Mouse (Mus musculus) hindbrain, embryonic 13.5 days (tissue): ENCODE data around the gene Ptges3. TPM values are rescaled to one million over a fixed set of nuclear protein-coding genes. Genes with fewer than 3 reads are reported as not detected.
A peak's percentile ranks its signal among the peaks of the same experiment; 100 is the strongest.

Source experiments
- ATAC-seq: fragments of 200-750 bp; cut with Nextera tagmentation; 2 replicates; pipeline ENCODE4 v1.8.0; 2017; ENCODE audit warnings: moderate TSS enrichment; ENCODE audit not compliant: low FRiP score
- H3K27ac ChIP-seq: fragments of 300-500 bp; sonication (generic); 2 replicates; pipeline ENCODE4 v1.5.1; 2015; ENCODE audit warnings: inconsistent platforms, mild to moderate bottlenecking, moderate library complexity
- H3K27me3 ChIP-seq: fragments of 300-500 bp; sonication (generic); 2 replicates; pipeline ENCODE4 v1.6.1; 2015; ENCODE audit warnings: mild to moderate bottlenecking, inconsistent platforms
- H3K36me3 ChIP-seq: fragments of 300-500 bp; sonication (generic); 2 replicates; pipeline ENCODE4 v1.6.1; 2015; ENCODE audit warnings: mild to moderate bottlenecking, inconsistent platforms
- H3K4me1 ChIP-seq: fragments of 300-500 bp; sonication (generic); replicated peaks from 2 replicates; pipeline ENCODE4 v1.6.1; 2015; ENCODE audit warnings: inconsistent platforms
- H3K4me2 ChIP-seq: fragments of 300-500 bp; sonication (generic); 2 replicates; pipeline ENCODE4 v1.6.1; 2015; ENCODE audit warnings: inconsistent platforms, mild to moderate bottlenecking, moderate library complexity
- H3K4me3 ChIP-seq: fragments of 300-500 bp; sonication (generic); 2 replicates; pipeline ENCODE4 v1.5.1; 2015; ENCODE audit warnings: mild to moderate bottlenecking, inconsistent platforms
- H3K9ac ChIP-seq: fragments of 300-500 bp; sonication (generic); 2 replicates; pipeline ENCODE4 v1.6.1; 2015; ENCODE audit warnings: mild to moderate bottlenecking, inconsistent platforms
- H3K9me3 ChIP-seq: fragments of 300-500 bp; sonication (generic); 2 replicates; pipeline ENCODE4 v1.6.1; 2016; ENCODE audit warnings: inconsistent platforms
- WGBS: fragments of 180-500 bp; shearing (Covaris S2); methylation state at CpG from one replicate; pipeline ENCODE4 v1.1.7; 2015; 5-methylcytosine and 5-hydroxymethylcytosine counted together
- polyA plus RNA-seq: library from polyadenylated mRNA; unstranded; fragments of >200 nt; fragmentation: Nextera tagmentation; extraction: Ambion mirVana; gene quantifications from 2 replicates; pipeline ENCODE4 v1.2.1, GENCODE M21; 2015

Gene Ptges3
- 440 and 454 TPM in 2 replicates for polyA plus RNA-seq

- Histone ChIP-seq H3K27ac (peak within 1 kb of the TSS; percentile 99), H3K9me3 (no peaks in the 10 kb centered on the region), H3K4me2 (peak within 1 kb of the TSS; percentile 86), H3K4me1 (peaks cover 27% of the 10 kb centered on the region), H3K4me3 (peak within 1 kb of the TSS; percentile 89), H3K27me3 (no peaks in the 10 kb centered on the region), H3K9ac (peak within 1 kb of the TSS; percentile 92), H3K36me3 (peaks cover 3% of the 10 kb centered on the region)
- ATAC-seq, result peak; percentile 93
- WGBS, result under 1% methylated on average over 56 of the region's 72 CpGs
Measured at GRCm38 (mm10) chr10:128058601-128059151, at the start of gene Ptges3. Ptges3 (plus strand) TSS chr10:128058954.

- no peak overlapping the region for H3K9ac ChIP-seq
- H3K4me3 ChIP-seq, result no peak overlapping the region
- ATAC-seq, result no peak
- H3K9me3 ChIP-seq, result no peaks in the 10 kb centered on the region
- WGBS, result 88% methylated on average over 5 of the region's 5 CpGs
- no peak overlapping the region for H3K27ac ChIP-seq
- H3K27me3 ChIP-seq, result no peaks in the 10 kb centered on the region
- no peaks in the 10 kb centered on the region for H3K4me1 ChIP-seq
- no peaks in the 10 kb centered on the region for H3K36me3 ChIP-seq
- no peak overlapping the region for H3K4me2 ChIP-seq
Measured at GRCm38 (mm10) chr10:128009735-128010134, 49.0 kb upstream of the Ptges3 start.

DNA sequence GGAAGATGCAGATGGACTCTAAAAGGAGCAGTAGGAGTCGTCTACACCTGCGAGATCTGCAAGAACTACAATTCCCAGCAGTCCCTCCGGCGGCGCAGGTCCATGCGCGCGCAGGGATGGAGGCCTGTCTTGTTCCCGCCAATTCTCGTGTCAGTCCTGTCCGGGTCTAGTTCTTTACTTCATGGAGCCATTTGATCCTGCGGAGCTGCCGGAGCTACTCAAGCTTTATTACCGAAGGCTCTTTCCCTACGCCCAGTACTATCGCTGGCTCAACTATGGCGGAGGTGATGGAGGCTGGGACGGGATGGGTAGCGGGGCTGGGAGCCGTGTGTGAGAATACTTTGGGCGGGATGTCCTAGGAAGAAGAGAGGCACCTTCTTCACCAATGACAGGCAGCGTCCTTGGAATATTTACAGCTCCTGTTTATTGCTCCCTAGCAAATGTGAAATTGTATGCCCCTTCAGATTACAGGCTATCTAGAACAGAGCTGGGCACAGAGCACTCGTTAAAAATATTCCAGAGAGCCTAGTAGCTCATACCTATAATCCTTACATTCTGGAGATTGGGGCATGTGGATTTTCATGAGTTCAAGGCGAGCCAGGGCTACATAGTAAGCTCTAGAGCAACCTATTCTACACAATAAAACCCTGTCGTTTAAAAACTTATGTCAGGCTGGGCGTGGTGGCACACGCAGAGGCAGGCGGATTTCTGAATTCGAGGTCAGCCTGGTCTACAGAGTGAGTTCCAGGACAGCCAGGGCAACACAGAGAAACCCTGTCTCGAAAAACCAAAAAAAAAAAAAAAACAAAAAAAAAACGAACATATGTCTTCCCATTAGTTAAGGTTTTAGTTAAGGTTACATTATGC, 43.5 kb upstream of the Ptges3 start, which contains the start of gene Prim1:
Gene Prim1, plus strand, starts transcription at position 101 of the 867 bp plus-strand sequence.
- no peaks in the 10 kb centered on the region for H3K27me3 ChIP-seq
- 0 out of 2 replicates have a peak within 1 kb of the TSS, but pooled peaks have one; percentile 55 for H3K27ac ChIP-seq
- peak; percentile 95 for ATAC-seq
- 7% methylated on average over 31 of the region's 31 CpGs for WGBS
- peaks cover 16% of the 10 kb centered on the region for H3K36me3 ChIP-seq
- peak within 1 kb of the TSS; percentile 79 for H3K9ac ChIP-seq
- peaks cover 4% of the 10 kb centered on the region; the same call in 1 of the 2 replicates for H3K4me1 ChIP-seq
- H3K9me3 ChIP-seq, result no peaks in the 10 kb centered on the region
- peak within 1 kb of the TSS; percentile 70 for H3K4me2 ChIP-seq
- peak within 1 kb of the TSS; percentile 69 for H3K4me3 ChIP-seq

DNA sequence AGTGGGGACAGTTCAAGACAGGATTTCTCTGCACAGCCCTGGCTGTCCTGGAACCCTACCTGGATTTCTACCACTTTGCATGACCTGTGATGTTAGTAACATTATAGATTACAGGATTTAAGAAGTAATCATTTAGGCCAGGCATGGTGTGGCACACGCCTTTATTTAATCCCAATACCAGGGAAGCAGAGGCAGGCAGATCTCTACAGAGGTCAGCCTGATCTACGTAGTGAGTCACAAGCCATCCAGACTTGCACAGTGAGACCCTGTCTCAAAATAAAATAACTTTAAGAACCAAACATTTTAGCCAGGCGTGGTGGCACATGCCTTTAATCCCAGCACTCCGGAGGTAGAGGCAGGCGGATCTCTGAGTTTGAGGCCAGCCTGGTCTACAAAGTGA, 36.6 kb upstream of the Ptges3 start:
- Histone ChIP-seq H3K27me3 (no peaks in the 10 kb centered on the region), H3K9ac (no peak overlapping the region), H3K4me3 (no peak overlapping the region), H3K9me3 (no peaks in the 10 kb centered on the region), H3K27ac (no peak overlapping the region), H3K4me1 (no peaks in the 10 kb centered on the region), H3K4me2 (no peak overlapping the region), H3K36me3 (peaks cover 62% of the 10 kb centered on the region)
- WGBS, result 98% methylated on average over 5 of the region's 5 CpGs
- no peak for ATAC-seq

- Histone ChIP-seq H3K27ac (no peak overlapping the region), H3K4me1 (no peaks in the 10 kb centered on the region), H3K36me3 (peaks cover 62% of the 10 kb centered on the region), H3K4me3 (no peak overlapping the region), H3K9me3 (no peaks in the 10 kb centered on the region), H3K27me3 (no peaks in the 10 kb centered on the region), H3K4me2 (no peak overlapping the region), H3K9ac (no peak overlapping the region)
- WGBS, result 97% methylated on average over 10 of the region's 10 CpGs
- ATAC-seq, result no peak
Measured at GRCm38 (mm10) chr10:128023496-128023895, 35.3 kb upstream of the Ptges3 start.

DNA sequence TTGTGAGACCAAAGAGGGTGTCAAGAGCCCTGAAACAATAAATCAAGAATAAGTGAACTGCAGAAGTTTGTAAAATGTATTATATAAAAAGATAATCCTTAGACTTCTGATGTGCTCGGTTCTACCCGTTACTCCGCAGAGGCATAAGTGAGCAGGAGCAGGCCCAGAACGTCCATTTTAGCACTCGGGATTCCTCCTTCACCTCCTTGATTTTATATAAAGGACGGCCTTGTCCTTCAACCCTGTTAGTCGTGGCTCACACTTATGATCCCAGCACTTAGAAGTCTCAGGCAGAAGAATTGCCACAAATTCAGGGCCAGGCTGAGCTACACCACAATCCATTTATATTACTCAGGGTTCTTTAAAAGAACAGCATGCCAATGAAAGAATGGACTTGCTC, 28.8 kb upstream of the Ptges3 start:
- Histone ChIP-seq H3K4me2 (no peak overlapping the region), H3K4me1 (peaks cover 5% of the 10 kb centered on the region), H3K9ac (no peak overlapping the region), H3K9me3 (no peaks in the 10 kb centered on the region), H3K27me3 (no peaks in the 10 kb centered on the region), H3K27ac (no peak overlapping the region), H3K4me3 (no peak overlapping the region), H3K36me3 (peaks cover 46% of the 10 kb centered on the region)
- 94% methylated on average over 7 of the region's 7 CpGs for WGBS
- no peak for ATAC-seq

GRCm38 (mm10) chr10:128030860-128031259, 27.9 kb upstream of the Ptges3 start:
- no peak for ATAC-seq
- WGBS, result 80% methylated on average over 2 of the region's 2 CpGs
- H3K9ac ChIP-seq, result no peak overlapping the region
- no peaks in the 10 kb centered on the region for H3K9me3 ChIP-seq
- peaks cover 6% of the 10 kb centered on the region for H3K4me1 ChIP-seq
- H3K4me2 ChIP-seq, result no peak overlapping the region
- no peak overlapping the region for H3K4me3 ChIP-seq
- no peak overlapping the region for H3K27ac ChIP-seq
- no peaks in the 10 kb centered on the region for H3K27me3 ChIP-seq
- peaks cover 40% of the 10 kb centered on the region for H3K36me3 ChIP-seq

DNA sequence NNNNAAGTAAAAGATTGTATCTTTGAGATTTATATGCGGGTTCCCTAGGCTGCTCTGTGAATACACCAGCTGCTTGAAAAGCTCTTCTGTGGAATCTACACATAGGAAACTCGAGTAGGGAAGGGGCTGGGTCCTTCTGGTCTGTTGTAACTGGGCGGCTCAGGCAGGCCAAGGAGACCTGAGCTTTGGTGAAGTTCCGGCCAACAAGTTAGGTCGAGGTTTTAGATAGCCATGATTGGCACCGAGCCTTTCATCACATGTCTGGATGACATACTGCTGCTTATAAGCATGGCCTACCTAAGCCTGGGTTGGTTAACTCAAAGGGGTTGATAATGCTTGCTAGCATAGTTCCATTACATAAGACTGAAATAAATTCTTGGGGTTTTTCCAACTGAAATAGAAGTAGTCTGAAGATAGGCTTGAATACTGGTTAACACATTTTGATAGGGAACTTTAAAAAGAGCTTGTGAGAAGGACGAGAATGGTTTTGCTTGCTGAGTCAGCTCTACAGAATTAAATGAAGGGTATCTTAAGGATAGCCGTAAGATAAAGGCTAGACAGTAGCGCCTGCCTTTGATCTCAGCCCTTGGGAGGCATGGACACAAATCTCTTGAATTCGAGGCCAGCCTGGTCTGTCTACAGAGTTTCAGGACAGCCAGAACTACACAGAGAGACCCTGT, 21.9 kb upstream of the Ptges3 start:
- H3K9me3 ChIP-seq, result no peaks in the 10 kb centered on the region
- peak overlapping the region; percentile 97; the same call in 1 of the 2 replicates for H3K27ac ChIP-seq
- peak overlapping the region; percentile 99 for H3K9ac ChIP-seq
- peaks cover 46% of the 10 kb centered on the region for H3K4me1 ChIP-seq
- ATAC-seq, result no peak
- H3K4me2 ChIP-seq, result peak overlapping the region; percentile 95
- H3K27me3 ChIP-seq, result no peaks in the 10 kb centered on the region
- peaks cover 37% of the 10 kb centered on the region for H3K36me3 ChIP-seq
- 8% methylated on average over 10 of the region's 10 CpGs for WGBS
- peak overlapping the region; percentile 95 for H3K4me3 ChIP-seq

- Histone ChIP-seq H3K4me2 (peak overlapping the region; percentile 20), H3K27ac (no peak overlapping the region), H3K27me3 (no peaks in the 10 kb centered on the region), H3K36me3 (peaks cover 46% of the 10 kb centered on the region), H3K4me3 (no peak overlapping the region), H3K9me3 (no peaks in the 10 kb centered on the region), H3K9ac (peak overlapping the region; percentile 26; the same call in 1 of the 2 replicates), H3K4me1 (peaks cover 49% of the 10 kb centered on the region)
- WGBS, result 82% methylated on average over 3 of the region's 3 CpGs
- no peak for ATAC-seq
Measured at GRCm38 (mm10) chr10:128037921-128038320, 20.8 kb upstream of the Ptges3 start.

DNA sequence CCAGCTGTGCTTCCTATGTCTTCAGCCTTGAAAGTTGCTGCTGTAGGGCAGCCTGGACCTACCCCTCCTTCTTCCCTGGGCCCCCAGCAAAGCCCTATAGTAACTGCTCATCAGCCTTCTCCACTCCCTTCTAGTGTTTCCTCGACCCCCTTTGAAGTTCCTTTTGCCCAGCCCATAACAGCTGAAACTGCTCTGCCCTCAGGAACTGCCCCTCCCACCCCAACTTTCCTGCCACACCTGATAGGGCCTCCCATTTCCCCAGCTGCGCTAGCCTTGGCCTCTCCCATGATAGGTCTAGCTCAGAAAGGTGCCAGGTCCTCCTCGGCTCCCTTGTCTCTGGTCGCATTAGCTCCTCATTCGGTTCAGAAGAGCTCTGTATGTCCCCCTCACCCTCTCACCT, 19.6 kb upstream of the Ptges3 start:
- ATAC-seq, result no peak
- Histone ChIP-seq H3K4me1 (peaks cover 54% of the 10 kb centered on the region), H3K27ac (no peak overlapping the region), H3K9ac (0 out of 2 replicates have a peak overlapping the region, but pooled peaks have one; percentile 24), H3K27me3 (no peaks in the 10 kb centered on the region), H3K36me3 (peaks cover 58% of the 10 kb centered on the region), H3K4me3 (no peak overlapping the region), H3K4me2 (no peak overlapping the region), H3K9me3 (no peaks in the 10 kb centered on the region)
- WGBS, result 74% methylated on average over 5 of the region's 5 CpGs

- Histone ChIP-seq H3K9ac (0 out of 2 replicates have a peak overlapping the region, but pooled peaks have one; percentile 24), H3K9me3 (no peaks in the 10 kb centered on the region), H3K36me3 (peaks cover 65% of the 10 kb centered on the region), H3K27ac (no peak overlapping the region), H3K4me1 (peaks cover 57% of the 10 kb centered on the region), H3K27me3 (no peaks in the 10 kb centered on the region), H3K4me3 (no peak overlapping the region), H3K4me2 (no peak overlapping the region)
- no peak for ATAC-seq
- 71% methylated on average over 3 of the region's 3 CpGs for WGBS
Measured at GRCm38 (mm10) chr10:128039858-128040257, 18.9 kb upstream of the Ptges3 start.

GRCm38 (mm10) chr10:128040293-128040692, 18.5 kb upstream of the Ptges3 start:
- no peaks in the 10 kb centered on the region for H3K27me3 ChIP-seq
- no peak overlapping the region for H3K27ac ChIP-seq
- H3K4me3 ChIP-seq, result no peak overlapping the region
- 96% methylated on average over 5 of the region's 5 CpGs for WGBS
- H3K4me1 ChIP-seq, result peaks cover 59% of the 10 kb centered on the region
- ATAC-seq, result no peak
- H3K36me3 ChIP-seq, result peaks cover 67% of the 10 kb centered on the region
- H3K9ac ChIP-seq, result no peak overlapping the region
- no peak overlapping the region for H3K4me2 ChIP-seq
- H3K9me3 ChIP-seq, result no peaks in the 10 kb centered on the region
